17 mouse cellular contexts compared by ENCODE assay signal in genomic region chr19:45960770-45961169, GRCm38 (mm10). TPM values are rescaled to one million over a fixed set of nuclear protein-coding genes. Genes with fewer than 3 reads are reported as not detected.
DNase-seq lines count a peak whose midpoint lies in the region; ATAC-seq lines count a peak whose summit lies in the region.
"Had no signal": no experiment of that assay in that cellular context is flagged by ENCODE, and none has a peak within 500 bp of the region (broad histone marks: within the 10 kb centered on the region; RNA-seq: fewer than 3 reads in every experiment).

No protein-coding gene starts in this region.

- peak; percentile 30 to 61 for DNase-seq in cerebellum, postnatal 10 days
- DNase-seq in left cerebral cortex, postnatal 4 days: peak; percentile 70
- no peak for DNase-seq in left cerebral cortex, adult 9 months (ENCODE audit: low spot score in 2 of 2)
- peak; percentile 1 for DNase-seq in ovary, postnatal 10 days (ENCODE audit: low spot score)
- DNase-seq in ovary, adult 18-20 months (ENCODE audit: low spot score): no peak
- DNase-seq in retina, postnatal 1 day: peak; percentile 70
- no peak for DNase-seq in heart, adult 9 months (ENCODE audit: low spot score in 2 of 2)
- DNase-seq: adrenal gland, postnatal 36 days; cerebellum, adult 8-10 months; forebrain, postnatal 0 days; heart, postnatal 4 days; kidney, adult 8-10 months; kidney, postnatal 14 days had no signal

- no peak for ATAC-seq in cerebellum, adult (ENCODE audit: insufficient number of reproducible peaks, low FRiP score, low TSS enrichment)
- ATAC-seq: forebrain, postnatal 0 days; lung, postnatal 0 days; midbrain, embryonic 15.5 days; Patski had no signal

- intact Hi-C loops in left cerebral cortex, postnatal 4 days (cut with DNase I): no loop called here

RNA-seq across cellular contexts. Expression of gene Armh3, which starts 37.5 kb away (rescaled TPM):
- total RNA-seq in left cerebral cortex, postnatal 4 days (2021): 10 to 100 TPM; 25.6 to 27.1 TPM

RNA-seq across cellular contexts. Expression of gene Hps6, which starts 42.5 kb away (rescaled TPM):
- 1 to 10 TPM; 4.3 to 4.5 TPM for total RNA-seq in left cerebral cortex, postnatal 4 days (2021)

Comparison
In these comparisons a context has a peak if more than half of its experiments do, and no peak if none do; other contexts are left out.
1. DNase-seq: peak in cerebellum, postnatal 10 days (2 of 2), left cerebral cortex, postnatal 4 days (single experiment), ovary, postnatal 10 days (single experiment) and retina, postnatal 1 day (single experiment); none in left cerebral cortex, adult 9 months (0 of 2), ovary, adult 18-20 months (single experiment) and heart, adult 9 months (0 of 2).